ENCODE assay signal across 27 mouse cellular contexts in the genomic region with DNA sequence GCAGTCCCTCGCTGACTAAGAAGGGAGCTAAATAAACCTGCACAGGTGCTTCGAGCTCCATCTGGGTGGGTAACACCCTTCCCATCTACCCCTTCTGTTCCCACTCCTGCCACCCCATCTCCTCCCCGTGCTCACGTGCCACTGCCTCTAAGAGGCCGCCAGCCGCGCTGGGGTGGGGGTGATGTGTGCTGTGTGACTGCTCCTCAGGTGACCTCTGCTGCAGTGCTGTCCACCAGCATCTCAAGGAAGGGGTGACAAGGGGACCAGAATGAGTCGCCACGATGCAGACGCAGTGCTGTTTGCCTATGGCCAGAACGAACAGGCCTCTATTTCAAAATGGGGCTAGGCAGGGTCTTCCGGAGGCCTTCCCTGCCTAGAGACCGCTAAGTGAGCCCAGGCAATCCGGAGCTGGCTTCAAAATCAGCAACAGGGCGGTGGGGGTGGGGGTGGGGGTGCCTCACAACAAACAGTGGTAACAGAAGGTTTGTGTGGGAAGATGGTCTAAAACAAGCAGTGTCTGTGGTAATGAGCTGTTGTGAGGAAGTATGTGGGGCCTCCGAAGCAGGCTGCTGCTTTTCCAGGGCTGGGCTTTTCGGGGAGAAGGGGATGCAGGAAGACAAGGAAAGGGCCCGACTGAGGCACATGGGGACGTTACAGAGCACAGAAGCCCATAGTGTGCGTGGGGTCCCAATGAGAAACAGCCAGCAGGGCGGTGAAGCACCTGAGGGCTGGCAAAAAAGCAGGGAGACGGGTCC. TPM values are rescaled to one million over a fixed set of nuclear protein-coding genes. Genes with fewer than 3 reads are reported as not detected.
DNase-seq lines count a peak whose midpoint lies in the region; TF ChIP-seq lines count a peak whose summit lies in the region.
"Had no signal": no experiment of that assay in that cellular context is flagged by ENCODE, and none has a peak within 500 bp of the region (broad histone marks: within the 10 kb centered on the region; RNA-seq: fewer than 3 reads in every experiment).

No protein-coding gene starts in this region.

- peaks cover 36% of the 10 kb centered on the region for H3K36me3 ChIP-seq in myocyte (ENCODE audit: control insufficient read depth, insufficient read depth)

- no peaks in the 10 kb centered on the region for H3K27me3 ChIP-seq in myocyte (ENCODE audit: control insufficient read depth, insufficient read depth, insufficient read length)
- H3K27me3 ChIP-seq: embryonic facial prominence, embryonic 12.5 days; forebrain, embryonic 15.5 days; hindbrain, embryonic 15.5 days; kidney, embryonic 15.5 days; liver, embryonic 13.5 days had no signal

- DNase-seq in layer of hippocampus, adult 9-11 months, result peak; percentile 59
- DNase-seq in layer of hippocampus, adult 11-12 months (ENCODE audit: low spot score), result no peak
- peak; percentile 65 for DNase-seq in right cerebral cortex, postnatal 25 days
- no peak for DNase-seq in right cerebral cortex, postnatal 4 days
- no peak for DNase-seq in urinary bladder, adult 18-20 months (ENCODE audit: low spot score in 2 of 2)
- DNase-seq: adrenal gland, adult 8-10 months; B cell, adult 2 months; cerebellum, adult 11 months; cerebellum, adult 9-10 months; cerebellum, postnatal 36 days; embryo, embryonic 11 days; heart, postnatal 14 days; kidney, adult 11 months; kidney, postnatal 25 days; left cerebral cortex, postnatal 4 days; liver, embryonic 13.5 days; lung, adult 18-20 months; lung, postnatal 10 days; midbrain, embryonic 14.5 days; thymus, postnatal 4 days had no signal

- no peak overlapping the region for H3K4me3 ChIP-seq in myocyte
- H3K4me3 ChIP-seq: embryonic facial prominence, embryonic 12.5 days; forebrain, embryonic 10.5 days; forebrain, embryonic 15.5 days; hindbrain, embryonic 10.5 days; hindbrain, embryonic 15.5 days; kidney, embryonic 15.5 days; liver, embryonic 13.5 days had no signal

- peaks cover 3% of the 10 kb centered on the region for H3K79me2 ChIP-seq in myocyte (ENCODE audit: control insufficient read depth, insufficient read depth)

- TF ChIP-seq POLR2A in myocyte (IDR thresholded peaks at IDR 0.05; ENCODE audit: insufficient read length, low read depth), result no peak

- H3ac ChIP-seq in myocyte (ENCODE audit: control insufficient read depth, insufficient read length), result no peak overlapping the region

- no peak overlapping the region for H3K4me2 ChIP-seq in myocyte (ENCODE audit: low read depth)
- H3K4me2 ChIP-seq: embryonic facial prominence, embryonic 12.5 days; forebrain, embryonic 15.5 days; hindbrain, embryonic 15.5 days; kidney, embryonic 15.5 days; liver, embryonic 13.5 days had no signal

TF ChIP-seq in myocyte, 11 proteins besides CTCF, POLR2A, EP300 and RAD21:
- TF ChIP-seq POLR2AphosphoS2 (IDR thresholded peaks at IDR 0.05; ENCODE audit: insufficient read length, low read depth) (peak; percentile 6), REST (IDR thresholded peaks at IDR 0.05; ENCODE audit: insufficient read depth, insufficient read length) (no peak)
TF ChIP-seq in myocyte: peak in this region for 1.

RNA-seq across cellular contexts. Expression of a gene that starts 18.2 kb away (rescaled TPM):
- 3.1 TPM for polyA plus RNA-seq in myocyte (2012; fragmentation: generic; extraction: Trizol)

RNA-seq across cellular contexts. Expression of a gene that starts 19.1 kb away (rescaled TPM):
- polyA plus RNA-seq in myocyte (2012; fragmentation: generic; extraction: Trizol), result 10.5 TPM

Comparison
In these comparisons a context has a peak if more than half of its experiments do, and no peak if none do; other contexts are left out.
1. DNase-seq: peak in layer of hippocampus, adult 9-11 months (single experiment) and right cerebral cortex, postnatal 25 days (single experiment); none in layer of hippocampus, adult 11-12 months (single experiment), right cerebral cortex, postnatal 4 days (single experiment) and urinary bladder, adult 18-20 months (0 of 2).